Mouse (Mus musculus) small intestine, adult 2 months (tissue): ENCODE measurements around the gene Acot6.

ENCODE experiments used
- CTCF ChIP-seq: fragments of 200-500 bp; IDR thresholded peaks from 2 replicates; pipeline ENCODE4 v1.5.1; 2012; ENCODE audit warnings: low read depth, mild to moderate bottlenecking, control low read depth, inconsistent platforms, low read length, moderate library complexity, mixed read lengths; ENCODE audit not compliant: insufficient replicate concordance, insufficient read length; ENCODE audit errors: extremely low read depth
- POLR2A ChIP-seq: fragments of 200-500 bp; IDR thresholded peaks from 2 replicates; pipeline ENCODE4 v1.6.1; 2012; ENCODE audit warnings: low read depth, mild to moderate bottlenecking, control low read depth, inconsistent platforms, low read length, moderate library complexity

DNA sequence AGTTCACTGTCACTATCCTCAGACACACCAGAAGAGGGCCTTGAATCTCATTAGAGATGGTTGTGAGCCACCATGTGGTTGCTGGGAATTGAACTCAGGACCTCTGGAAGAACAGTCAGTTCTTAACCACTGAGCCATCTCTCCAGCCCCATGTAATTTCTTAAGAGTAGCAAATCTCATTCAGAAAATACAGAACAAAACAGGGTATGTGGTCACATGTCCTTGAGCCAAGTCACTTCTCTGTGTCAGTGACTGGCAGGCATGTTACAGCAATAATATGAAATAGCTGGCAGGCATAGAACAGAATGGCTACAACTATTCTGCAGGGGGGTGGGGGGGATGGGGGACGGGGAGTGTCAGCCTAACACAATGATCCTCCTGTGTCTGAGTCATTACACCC lies 383 bp upstream of the Acot6 start:
- TF ChIP-seq CTCF (no peak), POLR2A (no peak)
